Mouse (Mus musculus): ENCODE results near the gene Rsad1.

The Rsad1 gene

DNA sequence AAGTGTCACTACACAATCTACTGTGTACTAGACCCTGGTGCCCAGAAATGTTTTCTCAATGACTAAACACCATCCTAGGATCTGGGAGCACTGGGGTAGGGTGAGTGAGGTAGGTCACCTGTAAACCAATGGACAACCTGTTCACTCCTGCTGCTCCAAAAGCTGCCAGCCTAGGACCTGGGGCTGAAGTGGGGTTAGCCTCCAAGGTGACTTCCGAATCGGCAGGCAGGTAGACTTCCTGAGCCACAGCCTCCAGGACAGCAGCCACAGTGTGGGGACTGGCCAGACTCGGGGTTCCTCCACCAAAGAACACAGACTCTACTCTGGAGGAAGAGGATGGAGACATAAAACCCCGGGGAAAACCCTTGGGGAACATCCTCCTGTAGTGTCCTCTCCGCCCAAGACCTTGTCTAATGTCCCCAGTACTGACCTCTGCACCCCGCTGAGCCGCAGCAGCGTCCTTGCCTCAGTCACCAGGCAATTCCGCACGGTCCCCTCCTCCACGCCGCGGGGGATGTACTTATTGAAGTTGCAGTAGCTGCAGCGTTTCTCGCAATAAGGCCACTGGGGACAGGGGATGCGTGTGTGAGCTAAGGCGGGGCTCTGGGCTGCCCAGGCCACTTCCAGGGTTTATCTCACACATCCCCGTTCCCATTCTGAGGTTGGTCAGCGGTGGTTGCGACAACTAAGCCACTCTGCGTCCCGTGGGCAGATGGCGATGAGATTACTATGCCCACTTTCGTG, 842 bp downstream of the Rsad1 start:
- WGBS = 8% methylated on average over 24 of the region's 24 CpGs

DNA sequence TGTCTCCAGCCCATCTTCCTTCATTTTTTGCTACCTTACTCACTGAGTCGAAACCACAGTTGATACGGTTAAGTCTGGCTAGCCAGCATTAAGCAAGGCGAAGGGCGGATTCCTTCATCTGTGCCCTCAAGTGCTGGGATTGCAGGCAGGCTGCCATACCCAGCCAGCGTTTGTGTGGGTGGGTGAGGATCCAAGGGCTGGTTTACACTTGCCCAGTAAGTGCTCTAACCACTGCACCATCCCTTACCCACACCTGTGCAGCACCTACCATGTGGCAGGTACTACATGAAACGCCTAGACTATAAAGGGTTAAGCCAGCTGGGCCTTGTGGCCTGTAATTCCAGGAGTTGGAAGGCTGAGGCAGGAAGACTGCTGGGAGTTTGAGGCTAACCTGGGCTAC, 1.8 kb downstream of the Rsad1 start:
- WGBS = 78% methylated on average over 6 of the region's 6 CpGs

DNA sequence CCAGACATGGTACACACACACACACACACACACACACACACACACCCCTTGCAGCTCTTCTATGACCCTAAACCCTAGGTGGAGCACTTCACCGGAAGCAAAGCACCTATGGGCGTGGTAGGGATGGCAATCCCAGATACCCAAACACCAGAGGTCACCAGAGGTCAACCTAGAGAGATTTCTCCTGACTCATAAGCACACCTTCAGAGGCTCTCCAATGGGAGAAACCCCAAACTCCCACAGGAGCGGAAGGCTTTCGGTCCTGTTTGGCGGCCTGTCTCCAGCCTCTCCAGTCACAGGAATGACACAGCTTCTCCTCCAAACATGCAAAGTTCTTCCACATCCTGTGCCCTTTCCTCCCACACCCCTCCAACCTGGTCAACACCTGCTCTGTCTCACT, 2.7 kb downstream of the Rsad1 start:
- WGBS = 96% methylated on average over 5 of the region's 5 CpGs

DNA sequence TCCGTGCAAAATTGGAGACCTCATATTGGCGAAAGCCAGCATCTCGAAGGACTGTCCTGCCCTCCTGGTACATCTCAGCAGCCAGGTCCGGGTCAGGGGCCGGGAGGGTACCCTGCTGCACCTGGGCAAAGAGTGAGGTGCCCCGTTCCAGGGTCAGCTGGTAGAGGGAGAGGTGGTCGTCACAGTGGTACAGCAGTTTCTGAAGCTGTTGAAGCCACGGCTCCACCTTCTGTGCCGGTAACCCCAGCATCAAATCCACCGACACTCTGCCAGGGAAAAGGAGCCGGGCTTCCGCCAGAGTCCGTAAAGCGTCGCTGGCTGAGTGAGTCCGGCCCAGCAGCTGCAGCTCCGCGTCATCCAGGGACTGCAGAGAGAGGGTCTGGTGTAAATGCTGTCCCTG, 4.6 kb downstream of the Rsad1 start:
- WGBS = 37% methylated on average over 18 of the region's 18 CpGs

DNA sequence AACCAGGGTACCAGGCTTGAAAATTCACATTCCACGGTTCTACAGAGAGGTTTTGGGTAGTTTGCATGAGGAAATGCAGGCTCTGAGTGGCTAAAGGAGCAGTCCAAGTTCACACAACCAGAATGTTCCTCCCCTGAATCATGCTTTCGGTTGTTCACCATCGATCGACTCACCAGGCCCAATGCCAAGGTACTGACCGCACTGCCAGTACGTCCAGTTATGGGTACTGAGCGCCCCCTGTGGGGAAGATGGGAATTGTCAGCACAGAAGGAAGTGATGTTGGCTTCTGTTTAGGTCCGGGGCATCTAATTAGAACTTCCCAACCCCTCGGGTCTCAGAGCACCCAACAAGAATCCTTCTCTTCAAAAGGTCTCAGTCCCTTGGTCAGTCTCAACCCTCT, 5.1 kb downstream of the Rsad1 start:
- WGBS = 10% methylated on average over 9 of the region's 9 CpGs

DNA sequence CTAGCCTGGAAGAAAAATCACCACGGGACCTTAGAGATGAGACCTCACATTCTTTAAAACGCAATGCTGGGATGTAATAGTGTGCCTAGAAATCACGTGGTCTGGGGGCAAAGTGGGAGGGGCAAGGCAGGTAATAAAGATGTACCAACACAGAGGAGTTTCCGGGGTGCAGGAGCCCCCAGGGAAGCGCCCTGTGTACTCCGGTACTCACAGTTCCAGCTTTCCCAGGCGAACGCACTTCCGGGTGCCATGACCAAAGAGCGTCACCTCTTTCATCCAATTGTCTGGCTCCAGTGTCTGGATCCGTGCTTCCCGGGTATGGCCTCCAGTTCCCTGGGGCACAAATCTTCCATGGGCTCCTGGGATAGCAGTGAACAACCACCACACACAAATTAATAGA, 5.7 kb downstream of the Rsad1 start:
- WGBS = 88% methylated on average over 12 of the region's 12 CpGs

DNA sequence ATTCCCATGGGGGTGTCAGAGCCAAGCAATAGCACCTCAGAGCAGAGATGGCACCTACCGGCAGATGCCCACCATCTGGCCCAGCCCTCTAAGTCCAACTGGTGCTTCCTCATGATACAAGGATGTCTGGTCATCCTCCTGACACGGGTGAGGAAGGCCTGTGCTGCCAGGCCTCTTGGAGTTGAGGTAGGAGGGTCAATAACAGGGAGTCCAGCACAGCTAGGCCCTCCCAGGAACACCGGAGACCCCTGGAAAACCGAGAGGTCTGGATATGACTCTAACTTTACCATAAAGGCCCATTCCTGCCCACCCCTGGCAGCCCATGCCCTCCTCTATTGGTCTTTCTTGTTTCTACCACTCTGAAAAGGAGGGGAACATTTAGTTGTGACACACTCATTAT, 6.7 kb downstream of the Rsad1 start:
- 88% methylated on average over 4 of the region's 4 CpGs for WGBS

DNA sequence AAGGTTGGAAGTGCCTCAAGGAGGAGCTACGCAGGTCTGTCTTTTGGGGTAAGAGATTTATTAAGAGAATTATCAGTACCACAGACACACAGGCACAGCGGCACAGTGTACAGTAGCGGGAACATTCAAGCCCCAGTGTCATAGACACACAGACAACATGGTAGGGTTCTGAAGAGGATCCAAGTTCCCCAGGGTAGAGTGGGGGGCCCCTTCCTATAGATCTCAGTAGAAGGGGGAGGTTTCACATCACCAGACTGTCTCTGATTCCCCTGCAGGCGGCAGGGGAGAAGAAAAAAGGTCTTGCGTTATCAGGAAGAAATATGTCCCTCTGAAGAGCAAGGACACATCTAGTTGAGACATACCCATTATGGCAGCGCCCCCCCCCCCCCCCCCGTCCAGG, 9.3 kb downstream of the Rsad1 start:
- 84% methylated on average over 7 of the region's 7 CpGs for WGBS

DNA sequence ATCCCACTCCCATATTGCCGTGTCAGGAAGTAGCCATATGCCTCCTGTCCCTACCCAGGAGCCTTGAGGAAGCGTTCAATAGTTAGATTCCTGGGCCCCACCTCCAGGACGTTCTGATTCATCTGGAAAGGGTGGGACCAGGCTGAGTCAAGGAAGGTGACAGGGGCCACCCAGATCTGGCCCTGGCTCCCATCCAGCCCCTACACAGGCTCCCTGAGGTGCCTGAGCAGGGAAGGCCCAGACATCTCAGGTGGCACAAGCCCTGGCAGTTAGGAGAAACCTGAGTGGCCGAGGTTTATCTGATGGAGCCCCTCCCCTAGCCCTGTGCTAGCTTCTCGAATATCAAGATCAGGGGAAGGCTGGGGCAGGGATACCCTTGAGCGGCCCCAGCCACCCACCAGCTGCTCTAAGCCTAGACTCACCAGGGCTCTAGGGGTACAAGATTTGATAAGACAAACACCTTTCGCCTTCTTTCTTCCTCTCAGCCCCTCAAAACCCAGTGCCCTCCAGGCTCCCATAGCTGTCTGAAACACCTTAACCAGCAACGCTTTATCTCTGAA, 10.2 kb downstream of the Rsad1 start:
- WGBS = 78% methylated on average over 8 of the region's 8 CpGs

DNA sequence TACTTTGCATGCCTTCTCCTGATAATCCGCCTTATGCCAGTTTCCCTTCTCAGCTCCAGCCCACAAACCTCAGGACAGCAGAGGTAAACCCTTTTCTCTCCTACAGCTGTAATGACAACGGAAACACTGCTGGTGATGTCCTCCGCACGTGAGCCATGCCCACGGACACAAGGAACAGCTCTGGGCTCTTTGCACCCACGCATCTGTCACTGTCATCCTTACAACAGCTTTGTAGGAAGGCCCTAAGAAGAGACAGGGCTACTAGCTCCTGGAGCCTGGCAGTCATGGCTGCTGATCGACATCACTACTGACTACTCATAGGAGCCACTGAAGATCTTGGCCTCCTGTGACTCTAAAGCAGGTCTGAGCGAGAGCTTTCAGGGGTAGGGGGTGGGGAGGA, 15.9 kb downstream of the Rsad1 start:
- 59% methylated on average over 8 of the region's 8 CpGs for WGBS

DNA sequence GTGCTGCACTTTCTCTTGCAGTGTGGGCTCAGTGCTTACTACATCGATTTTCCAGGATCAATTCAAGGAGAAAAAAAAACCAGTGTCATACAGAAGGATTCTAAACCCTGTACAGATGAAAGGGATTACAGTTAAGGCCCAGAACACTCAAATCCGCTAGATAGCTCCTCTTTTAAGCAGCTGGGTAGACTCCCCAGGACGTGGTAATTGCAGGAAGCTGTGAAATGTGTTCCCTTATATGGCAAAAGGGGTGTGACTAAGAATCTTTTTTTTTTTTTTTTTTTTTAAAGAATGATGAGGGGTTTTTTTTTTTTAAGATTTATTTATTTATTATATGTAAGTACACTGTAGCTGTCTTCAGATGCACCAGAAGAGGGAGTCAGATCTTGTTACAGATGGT, 20.2 kb downstream of the Rsad1 start:
- 44% methylated on average over 3 of the region's 3 CpGs for WGBS

DNA sequence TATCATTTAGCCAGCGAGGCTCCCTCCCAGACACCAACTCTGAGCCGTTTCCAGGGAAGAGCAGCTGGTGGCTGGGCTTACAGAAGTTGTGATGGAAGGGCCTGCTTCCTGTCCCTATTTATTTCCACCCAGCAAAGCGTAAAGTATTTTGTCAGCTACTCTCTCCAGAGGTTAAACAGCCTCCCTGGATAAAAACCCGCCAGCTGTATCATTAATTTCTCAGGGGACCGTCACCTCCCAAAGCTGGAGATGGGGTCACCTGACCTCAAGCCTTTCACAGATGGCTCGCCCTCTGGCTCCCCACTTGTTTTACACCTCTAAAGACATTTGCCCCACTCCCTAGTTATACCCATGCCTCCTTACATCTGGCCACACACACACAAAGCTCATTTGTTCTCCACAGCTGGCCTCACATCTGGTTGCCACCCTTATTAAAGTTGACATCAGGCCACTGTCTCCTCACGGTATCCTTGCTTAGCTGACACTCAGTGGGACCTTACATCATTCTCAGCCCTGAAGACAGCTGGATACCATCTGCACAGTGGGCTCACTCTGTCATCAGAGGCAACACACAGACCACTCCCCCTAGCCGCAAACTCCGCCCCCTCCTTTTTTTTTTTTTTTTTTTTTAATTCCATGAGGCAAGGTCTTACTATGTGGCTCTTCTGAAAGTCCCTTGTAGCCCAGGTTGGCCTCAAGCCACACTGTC, 22.7 kb downstream of the Rsad1 start:
- WGBS = 59% methylated on average over 9 of the region's 9 CpGs

DNA sequence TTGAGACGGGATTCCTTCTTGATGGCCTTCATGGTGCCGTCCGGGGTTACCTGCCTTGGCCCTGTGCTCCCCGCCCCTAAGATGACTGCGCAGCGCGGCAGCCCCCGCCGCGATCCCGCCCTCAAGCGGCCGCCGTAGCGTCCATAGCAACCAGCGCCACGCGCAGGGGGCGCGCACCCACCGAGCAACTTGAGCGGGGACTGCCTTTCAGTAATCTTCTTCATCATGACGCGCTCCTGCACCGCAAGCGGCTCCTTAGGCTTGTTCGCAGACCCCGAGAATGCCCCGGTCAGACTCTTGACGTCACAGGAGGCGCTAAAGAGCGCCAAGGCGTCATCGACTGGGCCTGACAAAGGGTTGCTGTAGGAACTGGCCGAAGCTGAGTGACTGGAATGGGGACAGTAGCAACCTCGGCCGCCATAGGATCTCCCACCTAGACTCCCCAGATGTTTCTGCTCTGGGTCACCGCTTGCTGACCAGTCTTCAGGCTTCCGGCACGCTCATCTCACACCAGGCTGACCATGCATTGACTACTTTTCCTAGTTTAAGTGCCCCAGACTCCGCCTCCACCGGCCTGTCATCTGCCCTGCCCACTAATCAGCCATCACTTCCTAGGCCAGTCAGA, 27.7 kb downstream of the Rsad1 start, which contains the start of gene Mycbpap:
Mycbpap (minus strand) TSS at position 524 of the 625 bp plus-strand sequence.
- WGBS = 2% methylated on average over 42 of the region's 42 CpGs

DNA sequence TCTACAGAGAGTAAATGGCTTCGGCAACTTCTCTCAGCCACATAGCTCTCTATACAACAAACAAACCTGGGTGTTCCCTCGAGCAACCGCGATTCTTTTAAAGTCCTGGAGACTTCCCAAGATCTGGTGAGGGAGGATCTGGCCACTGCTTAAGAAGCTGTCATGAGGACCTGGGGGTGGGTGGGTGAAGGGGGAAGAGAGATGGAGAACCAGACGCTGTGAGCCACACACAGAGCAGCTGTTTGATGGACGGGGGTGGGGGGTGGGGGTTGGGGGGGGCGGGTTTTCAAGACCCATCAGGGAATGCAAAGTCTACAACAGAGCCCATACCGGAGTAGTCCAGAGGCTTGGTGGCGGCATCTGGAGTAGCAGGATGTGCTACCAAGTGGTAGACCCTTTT, 35.6 kb downstream of the Rsad1 start:
- 38% methylated on average over 9 of the region's 9 CpGs for WGBS

DNA sequence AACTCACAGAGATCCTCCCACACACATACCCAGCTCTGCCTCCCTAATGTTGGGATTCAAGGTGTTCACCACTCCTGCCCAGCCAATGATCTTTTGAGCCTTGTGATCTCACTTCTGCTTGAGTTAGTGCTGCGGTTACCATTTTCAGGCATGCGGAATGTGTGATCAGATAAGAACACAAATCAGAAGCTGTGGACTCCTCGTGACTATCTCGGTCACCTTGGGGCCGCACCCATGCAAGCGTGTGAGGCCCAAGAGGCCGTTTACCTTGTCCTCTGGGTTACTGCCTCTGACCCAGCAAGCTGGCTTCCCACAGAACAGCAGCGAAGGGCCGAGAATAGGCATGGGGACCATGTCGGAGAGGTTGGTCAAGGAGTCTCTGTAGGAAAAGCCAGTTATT, 40.1 kb downstream of the Rsad1 start:
- WGBS = 93% methylated on average over 10 of the region's 10 CpGs

DNA sequence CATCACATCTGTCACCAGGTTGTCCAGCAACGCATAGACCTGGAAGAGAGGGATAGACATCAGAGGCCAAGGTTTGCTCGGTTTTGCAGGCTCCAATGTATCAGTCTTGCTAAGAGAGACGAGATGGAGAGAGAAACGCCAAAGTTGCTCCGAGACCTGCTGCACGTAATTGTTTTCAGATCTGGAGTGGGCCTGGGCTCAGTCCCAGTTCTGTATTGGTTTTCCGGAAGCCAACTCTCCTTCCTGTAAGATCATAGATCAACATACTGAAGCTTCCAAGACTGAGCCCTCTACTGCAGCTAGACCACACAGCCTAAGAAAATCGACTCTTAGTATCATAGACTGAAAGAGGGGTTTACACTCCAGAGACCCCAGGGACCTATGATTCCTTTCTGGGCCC, 47.6 kb downstream of the Rsad1 start:
- 90% methylated on average over 8 of the region's 8 CpGs for WGBS

DNA sequence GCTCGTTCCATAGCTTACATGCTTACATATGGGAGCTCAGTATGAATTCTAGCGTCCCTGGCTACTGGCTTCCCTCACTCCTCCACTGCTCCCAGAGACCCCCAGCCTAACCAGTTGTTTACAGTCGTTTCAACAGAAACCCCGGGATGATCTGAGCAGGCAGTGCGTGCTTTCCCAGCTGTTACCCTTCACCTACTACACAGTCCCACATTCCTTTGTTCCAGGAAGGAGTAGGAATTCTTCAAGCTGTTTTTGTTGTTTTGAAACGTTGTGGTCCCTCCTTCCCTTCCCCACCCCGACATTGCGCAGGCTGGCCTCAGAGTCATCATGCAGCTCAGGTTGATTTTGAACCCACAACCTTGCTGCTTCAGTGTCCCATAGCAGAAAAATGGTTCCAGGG, 48.7 kb downstream of the Rsad1 start:
- WGBS = 69% methylated on average over 8 of the region's 8 CpGs

DNA sequence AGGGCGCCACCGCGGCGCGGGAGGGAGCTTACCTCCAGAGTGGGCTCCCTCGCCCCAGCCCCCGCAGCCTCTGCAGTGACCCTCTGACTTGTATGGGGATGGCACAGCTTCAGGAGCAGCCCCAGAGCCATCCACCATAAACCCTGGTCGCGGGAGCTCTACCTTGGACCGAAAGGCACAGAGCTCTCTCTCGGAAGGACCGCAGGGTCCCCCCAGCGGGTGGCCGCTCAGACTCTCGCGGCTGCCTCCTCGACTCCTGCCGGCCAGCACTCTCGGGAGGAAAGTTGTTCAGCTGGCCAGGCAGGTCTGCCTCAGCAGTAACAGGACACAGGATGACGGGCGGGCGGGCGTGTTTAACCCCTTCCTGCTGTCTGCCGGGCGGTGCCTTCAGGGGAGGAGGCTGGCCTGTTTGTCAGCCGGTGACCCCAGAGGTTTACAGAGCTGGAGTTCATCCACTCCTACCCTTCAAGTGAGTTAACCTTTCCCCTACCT, 49.3 kb downstream of the Rsad1 start, which contains the start of gene Epn3:
Epn3 (minus strand) TSS at position 314 of the 492 bp plus-strand sequence.
- WGBS = 5% methylated on average over 26 of the region's 26 CpGs

DNA sequence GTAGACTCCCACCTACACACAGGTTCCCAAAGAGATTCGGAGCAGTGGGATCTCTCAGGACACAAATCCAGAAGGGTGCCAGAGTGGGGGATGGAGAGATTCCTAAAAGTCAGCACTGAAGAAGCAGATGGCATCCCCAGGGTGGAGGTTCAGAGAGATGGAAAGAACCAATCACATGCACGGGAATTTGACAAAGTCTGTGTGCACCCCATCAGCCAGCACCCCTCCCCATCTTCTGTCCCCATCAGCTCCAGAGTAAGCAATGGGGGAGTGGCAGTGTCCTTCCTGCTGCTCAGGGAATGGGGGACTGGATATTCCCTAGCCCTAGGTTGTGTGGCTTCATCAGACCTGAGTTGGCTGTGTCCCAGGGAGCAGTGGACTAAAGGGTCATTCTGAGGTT, 50.0 kb downstream of the Rsad1 start:
- WGBS = 2% methylated on average over 2 of the region's 2 CpGs

DNA sequence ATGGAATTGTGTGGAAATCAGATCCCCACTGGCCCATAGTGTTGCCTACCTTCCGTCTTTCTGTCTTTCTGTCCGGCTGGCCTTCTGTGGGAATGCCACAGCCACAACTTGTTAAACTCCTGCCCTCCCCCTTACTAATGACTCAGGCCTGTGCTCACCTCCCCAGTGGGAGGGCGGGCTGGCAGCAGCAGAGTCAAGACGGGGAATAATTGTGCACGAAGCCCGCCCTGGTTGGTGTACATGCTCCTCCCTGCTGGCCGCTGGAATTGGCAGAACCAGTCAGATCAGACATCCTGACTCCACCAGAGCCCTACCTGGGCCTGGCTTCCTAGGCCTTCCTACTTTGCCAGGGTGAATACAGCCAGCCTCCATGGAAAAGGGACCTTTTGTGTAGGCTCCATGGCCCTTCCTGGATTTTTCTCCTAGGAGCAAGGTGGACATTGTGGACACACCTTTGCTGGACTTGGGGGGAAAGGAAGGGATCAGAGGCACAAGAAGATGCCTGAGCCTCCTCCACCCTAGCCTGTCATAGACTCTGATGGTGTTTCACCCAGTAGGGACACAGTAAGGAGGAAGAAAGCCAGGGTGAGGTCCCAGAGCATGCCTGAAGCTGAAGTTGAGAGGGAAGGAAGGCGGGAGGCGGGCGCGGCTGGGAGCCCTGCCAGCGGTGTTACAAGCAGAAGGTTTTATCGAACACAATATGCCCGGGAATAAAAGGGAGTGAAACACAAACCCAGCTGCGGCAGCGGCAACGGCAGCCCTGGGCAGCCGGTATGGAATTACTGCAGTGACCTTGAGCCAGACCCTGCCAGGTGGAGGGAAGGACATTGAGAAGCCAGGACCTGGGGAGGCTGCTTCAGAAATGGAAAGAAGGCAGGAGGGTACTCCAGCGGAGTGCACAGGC, 50.7 kb downstream of the Rsad1 start:
- WGBS = 30% methylated on average over 19 of the region's 19 CpGs

DNA sequence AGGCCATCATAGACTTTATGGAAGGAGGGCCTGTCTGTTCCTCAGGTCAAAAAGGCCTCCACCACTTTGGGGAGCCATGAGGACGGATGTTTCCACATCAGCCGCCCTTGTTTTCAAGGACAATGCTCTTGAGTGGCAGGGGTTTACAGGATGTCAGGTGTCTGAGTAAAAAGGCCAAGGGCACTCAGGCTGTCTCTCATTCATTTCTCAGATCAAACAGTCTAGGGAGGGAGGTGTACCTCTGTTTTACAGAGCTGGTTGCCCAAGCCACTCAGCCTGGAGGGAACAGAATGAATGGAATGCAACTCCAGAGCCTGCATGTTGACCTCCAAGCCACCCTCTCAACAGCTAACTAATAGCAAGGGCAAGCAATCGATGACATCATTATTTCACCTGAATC, 53.6 kb downstream of the Rsad1 start:
- WGBS = 92% methylated on average over 3 of the region's 3 CpGs

Data from cerebral cortex, adult 2 months (tissue).